Mouse (Mus musculus) liver, adult 2 months (tissue): ENCODE measurements at regions not wholly inside any gene's neighbourhood (a gene's known extent, or its start where the extent isn't known, plus 50 kb on each side); places are given as distances from the start of the nearest gene placed in this dataset.

Experiments
- CTCF ChIP-seq: fragments of 200-500 bp; IDR thresholded peaks from 2 replicates; pipeline ENCODE4 v1.5.1; 2011; ENCODE audit warnings: low read depth, low read length, control low read depth
- POLR2A ChIP-seq: fragments of 200-500 bp; IDR thresholded peaks from 2 replicates; pipeline ENCODE4 v1.6.1; 2011; ENCODE audit warnings: low read length, control low read depth; ENCODE audit not compliant: insufficient read depth; ENCODE audit errors: extremely low read depth

DNA sequence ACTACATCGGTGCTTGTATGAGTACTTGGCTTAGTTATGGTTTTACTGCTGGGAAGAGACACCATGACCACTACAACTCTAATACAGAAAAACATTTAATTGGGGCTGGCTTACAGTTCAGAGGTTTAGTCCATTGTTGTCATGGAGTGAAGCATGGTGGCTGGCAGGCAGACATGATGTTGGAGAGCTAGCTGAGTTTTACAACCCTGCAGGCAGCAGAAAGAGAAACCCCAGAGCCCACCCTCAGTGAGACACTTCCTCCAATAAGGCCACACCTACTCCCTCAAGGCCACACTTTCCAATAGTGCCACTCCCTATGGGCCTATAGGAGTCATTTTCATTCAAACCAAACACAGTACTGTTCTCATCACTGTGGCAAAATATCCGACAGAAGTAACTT is 232.5 kb downstream of the Cd47 start:
- TF ChIP-seq POLR2A (no peak), CTCF (no peak)
